Mouse (Mus musculus) heart, embryonic 11.5 days (tissue): ENCODE measurements around the gene Mrpl34. TPM values are rescaled to one million over a fixed set of nuclear protein-coding genes. Genes with fewer than 3 reads are reported as not detected.

Source experiments
- ATAC-seq: fragments of 200-750 bp; cut with Nextera tagmentation; replicated peaks from 2 replicates; pipeline ENCODE4 v1.8.0; 2017; ENCODE audit warnings: moderate library complexity; ENCODE audit not compliant: insufficient number of reproducible peaks, low FRiP score, low TSS enrichment
- H3K27ac ChIP-seq: fragments of 300-500 bp; sonication (generic); 2 replicates; pipeline ENCODE4 v1.5.1; 2014; ENCODE audit warnings: mild to moderate bottlenecking, low read depth, low read length
- H3K27me3 ChIP-seq: fragments of 300-500 bp; sonication (generic); 2 replicates; pipeline ENCODE4 v1.6.1; 2014; ENCODE audit warnings: mild to moderate bottlenecking, low read length, mixed read lengths; ENCODE audit not compliant: control insufficient read depth, insufficient read depth
- H3K36me3 ChIP-seq: fragments of 300-500 bp; sonication (generic); 2 replicates; pipeline ENCODE4 v1.6.1; 2014; ENCODE audit warnings: mild to moderate bottlenecking, low read length, moderate library complexity, mixed read lengths; ENCODE audit not compliant: control insufficient read depth, insufficient read depth
- H3K4me1 ChIP-seq: fragments of 300-500 bp; sonication (generic); 2 replicates; pipeline ENCODE4 v1.6.1; 2014; ENCODE audit warnings: low read length; ENCODE audit not compliant: control insufficient read depth, insufficient read depth
- H3K4me2 ChIP-seq: fragments of 300-500 bp; sonication (generic); 2 replicates; pipeline ENCODE4 v1.6.1; 2014; ENCODE audit warnings: mild to moderate bottlenecking, moderate library complexity
- H3K4me3 ChIP-seq: fragments of 300-500 bp; sonication (generic); 2 replicates; pipeline ENCODE4 v1.5.1; 2014; ENCODE audit warnings: low read depth, low read length
- H3K9ac ChIP-seq: fragments of 300-500 bp; sonication (generic); 2 replicates; pipeline ENCODE4 v1.6.1; 2014; ENCODE audit warnings: mild to moderate bottlenecking, low read depth, low read length, moderate library complexity
- H3K9me3 ChIP-seq: fragments of 300-500 bp; sonication (generic); replicated peaks from 2 replicates; pipeline ENCODE4 v1.6.1; 2016; ENCODE audit warnings: low read length; ENCODE audit not compliant: control insufficient read depth
- WGBS: fragments of 180-500 bp; shearing (Covaris S2); extraction: QIAGEN DNeasy Blood & Tissue Kit; methylation state at CpG from one replicate; pipeline ENCODE4 v1.1.7; 2014; ENCODE audit not compliant: insufficient replicate concordance; 5-methylcytosine and 5-hydroxymethylcytosine counted together
- polyA plus RNA-seq: library from polyadenylated mRNA; unstranded; fragments of >200 nt; fragmentation: Nextera tagmentation; extraction: Ambion mirVana; gene quantifications from 2 replicates; pipeline ENCODE4 v1.2.1, GENCODE M21; 2014

Mrpl34 gene
- polyA plus RNA-seq, 1 experiment from 2014 or later, result 163 TPM

GRCm38 (mm10) chr8:71477196-71477845 is 12.6 kb downstream of the Mrpl34 start:
- H3K27ac ChIP-seq, result no peak overlapping the region
- peaks cover 30% of the 10 kb centered on the region for H3K27me3 ChIP-seq
- peak overlapping the region; percentile 60; the same call in 1 of the 2 replicates for H3K4me3 ChIP-seq
- peak overlapping the region; percentile 71; the same call in 1 of the 2 replicates for H3K9ac ChIP-seq
- 0 out of 2 replicates have a peak, but pooled peaks cover 5% of the 10 kb centered on the region for H3K4me1 ChIP-seq
- no peaks in the 10 kb centered on the region for H3K9me3 ChIP-seq
- ATAC-seq, result no peak
- peak overlapping the region; percentile 88 for H3K4me2 ChIP-seq
- 35% methylated on average over 14 of the region's 14 CpGs for WGBS
- peaks cover 3% of the 10 kb centered on the region for H3K36me3 ChIP-seq

DNA sequence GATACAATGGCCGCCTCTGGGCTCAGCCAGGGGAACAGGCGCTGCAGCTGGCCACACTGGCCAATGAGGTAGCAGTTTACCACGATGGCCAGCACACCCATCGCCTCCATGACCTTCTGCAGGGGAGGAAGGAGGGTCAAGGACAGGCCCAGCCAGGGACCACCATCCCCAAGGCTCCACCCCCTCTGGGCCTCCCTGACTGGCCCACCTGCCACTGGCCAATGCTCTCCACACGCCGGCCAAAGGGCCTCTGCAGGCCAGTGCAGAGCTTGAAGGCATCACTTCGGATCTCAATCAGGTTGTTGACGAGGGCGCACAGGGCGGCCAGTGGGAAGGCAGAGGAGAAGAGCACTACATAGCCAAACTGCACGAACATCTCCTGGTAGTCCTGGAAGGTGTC is 14.2 kb downstream of the Mrpl34 start:
- no peak overlapping the region for H3K9ac ChIP-seq
- WGBS, result 77% methylated on average over 11 of the region's 11 CpGs
- ATAC-seq, result no peak
- no peaks in the 10 kb centered on the region for H3K9me3 ChIP-seq
- H3K27me3 ChIP-seq, result peaks cover 30% of the 10 kb centered on the region
- no peak overlapping the region for H3K4me2 ChIP-seq
- 0 out of 2 replicates have a peak, but pooled peaks cover 5% of the 10 kb centered on the region for H3K4me1 ChIP-seq
- H3K4me3 ChIP-seq, result no peak overlapping the region
- H3K27ac ChIP-seq, result no peak overlapping the region
- no peaks in the 10 kb centered on the region for H3K36me3 ChIP-seq

GRCm38 (mm10) chr8:71483932-71484331 is 19.2 kb downstream of the Mrpl34 start:
- Histone ChIP-seq H3K27me3 (peaks cover 18% of the 10 kb centered on the region), H3K9me3 (no peaks in the 10 kb centered on the region), H3K36me3 (no peaks in the 10 kb centered on the region), H3K9ac (no peak overlapping the region), H3K27ac (no peak overlapping the region), H3K4me2 (no peak overlapping the region), H3K4me1 (peaks cover under 1% of the 10 kb centered on the region), H3K4me3 (no peak overlapping the region)
- WGBS, result 47% methylated on average over 8 of the region's 8 CpGs
- no peak for ATAC-seq

- WGBS, result 85% methylated on average over 19 of the region's 19 CpGs
Measured at GRCm38 (mm10) chr8:71484736-71485135, 20.0 kb downstream of the Mrpl34 start.

GRCm38 (mm10) chr8:71485142-71486135 is 20.7 kb downstream of the Mrpl34 start, which contains the start of gene Ano8:
Gene Ano8, minus strand, starts transcription at chr8:71485963.
- Histone ChIP-seq H3K9ac (peak within 1 kb of the TSS; percentile 82), H3K27me3 (peaks cover 13% of the 10 kb centered on the region), H3K4me1 (peaks cover 10% of the 10 kb centered on the region), H3K4me3 (peak within 1 kb of the TSS; percentile 65), H3K27ac (peak within 1 kb of the TSS; percentile 43; the same call in 1 of the 2 replicates), H3K4me2 (peak within 1 kb of the TSS; percentile 84), H3K9me3 (no peaks in the 10 kb centered on the region), H3K36me3 (peaks cover 4% of the 10 kb centered on the region; the same call in 1 of the 2 replicates)
- ATAC-seq, result peak; percentile 60
- WGBS, result 5% methylated on average over 50 of the region's 58 CpGs

More at GRCm38 (mm10) chr8:71484736-71485135, 20.0 kb downstream of the Mrpl34 start:
- Histone ChIP-seq H3K4me1 (peaks cover 8% of the 10 kb centered on the region), H3K9me3 (no peaks in the 10 kb centered on the region), H3K27ac (no peak overlapping the region), H3K9ac (no peak overlapping the region), H3K36me3 (no peaks in the 10 kb centered on the region), H3K4me2 (peak overlapping the region; percentile 84; the same call in 1 of the 2 replicates), H3K27me3 (peaks cover 16% of the 10 kb centered on the region), H3K4me3 (no peak overlapping the region)
- no peak for ATAC-seq

DNA sequence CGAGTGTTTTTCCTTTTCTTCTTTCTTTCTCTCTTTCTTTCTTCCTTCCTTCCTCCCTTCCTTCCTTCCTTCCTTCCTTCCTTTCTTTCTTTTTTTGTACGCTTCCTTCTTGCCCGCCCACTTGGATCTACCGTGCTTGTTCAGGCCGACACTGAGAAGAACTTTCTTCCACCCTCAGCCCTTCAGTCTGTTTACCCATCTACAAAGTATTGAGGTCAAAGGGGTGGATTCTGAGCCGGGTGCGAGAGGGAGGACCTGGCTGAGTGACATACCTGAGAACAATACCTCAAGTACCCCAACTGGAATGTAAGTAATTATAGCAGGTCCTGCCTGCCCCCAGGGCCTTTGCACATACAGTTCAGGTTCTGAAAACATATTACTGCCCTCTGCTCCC is 21.4 kb downstream of the Mrpl34 start:
- no peak overlapping the region; the same call in 1 of the 2 replicates for H3K27ac ChIP-seq
- peak overlapping the region; percentile 84 for H3K4me2 ChIP-seq
- peak overlapping the region; percentile 65 for H3K4me3 ChIP-seq
- 22% methylated on average over 7 of the region's 7 CpGs for WGBS
- H3K9ac ChIP-seq, result no peak overlapping the region
- H3K36me3 ChIP-seq, result peaks cover 9% of the 10 kb centered on the region
- H3K9me3 ChIP-seq, result no peaks in the 10 kb centered on the region
- peaks cover 10% of the 10 kb centered on the region for H3K4me1 ChIP-seq
- H3K27me3 ChIP-seq, result peaks cover 7% of the 10 kb centered on the region
- ATAC-seq, result no peak

GRCm38 (mm10) chr8:71487691-71488445 is 23.1 kb downstream of the Mrpl34 start, which contains the start of gene Gtpbp3:
Gene Gtpbp3, plus strand, starts transcription at chr8:71488103.
- H3K9me3 ChIP-seq, result no peaks in the 10 kb centered on the region
- H3K27me3 ChIP-seq, result no peaks in the 10 kb centered on the region
- H3K4me2 ChIP-seq, result peak within 1 kb of the TSS; percentile 98
- under 1% methylated on average over 33 of the region's 33 CpGs for WGBS
- peak within 1 kb of the TSS; percentile 82 for H3K9ac ChIP-seq
- ATAC-seq, result no peak
- peaks cover 23% of the 10 kb centered on the region for H3K36me3 ChIP-seq
- H3K4me1 ChIP-seq, result peaks cover 10% of the 10 kb centered on the region
- peak within 1 kb of the TSS; percentile 62 for H3K27ac ChIP-seq
- H3K4me3 ChIP-seq, result peak within 1 kb of the TSS; percentile 91

- WGBS, result under 1% methylated on average over 22 of the region's 22 CpGs
- Histone ChIP-seq H3K4me1 (peaks cover 10% of the 10 kb centered on the region), H3K4me2 (peak overlapping the region; percentile 98), H3K9me3 (no peaks in the 10 kb centered on the region), H3K27me3 (no peaks in the 10 kb centered on the region), H3K36me3 (peaks cover 27% of the 10 kb centered on the region), H3K27ac (no peak overlapping the region), H3K9ac (peak overlapping the region; percentile 82), H3K4me3 (peak overlapping the region; percentile 91)
- peak; percentile 82 for ATAC-seq
Measured at GRCm38 (mm10) chr8:71488454-71488853, 23.7 kb downstream of the Mrpl34 start.
